Mouse (Mus musculus) testis, adult 2 months (tissue): ENCODE results near the gene Adat3.

Source experiments
- CTCF ChIP-seq: fragments of 200-500 bp; IDR thresholded peaks from 2 replicates; pipeline ENCODE4 v1.5.1; 2012; ENCODE audit warnings: low read depth, mild to moderate bottlenecking, inconsistent platforms, low read length, moderate library complexity; ENCODE audit not compliant: control insufficient read depth, insufficient read depth, insufficient replicate concordance
- POLR2A ChIP-seq: fragments of 200-500 bp; IDR thresholded peaks from 2 replicates; pipeline ENCODE4 v1.6.1; 2012; ENCODE audit warnings: low read depth, mild to moderate bottlenecking, inconsistent platforms, low read length, moderate library complexity; ENCODE audit not compliant: control insufficient read depth

- TF ChIP-seq CTCF: no peak
- no peak for TF ChIP-seq POLR2A
Observed at GRCm38 (mm10) chr10:80575925-80576324, 26.8 kb upstream of the Adat3 start.
